In the genomic region with DNA sequence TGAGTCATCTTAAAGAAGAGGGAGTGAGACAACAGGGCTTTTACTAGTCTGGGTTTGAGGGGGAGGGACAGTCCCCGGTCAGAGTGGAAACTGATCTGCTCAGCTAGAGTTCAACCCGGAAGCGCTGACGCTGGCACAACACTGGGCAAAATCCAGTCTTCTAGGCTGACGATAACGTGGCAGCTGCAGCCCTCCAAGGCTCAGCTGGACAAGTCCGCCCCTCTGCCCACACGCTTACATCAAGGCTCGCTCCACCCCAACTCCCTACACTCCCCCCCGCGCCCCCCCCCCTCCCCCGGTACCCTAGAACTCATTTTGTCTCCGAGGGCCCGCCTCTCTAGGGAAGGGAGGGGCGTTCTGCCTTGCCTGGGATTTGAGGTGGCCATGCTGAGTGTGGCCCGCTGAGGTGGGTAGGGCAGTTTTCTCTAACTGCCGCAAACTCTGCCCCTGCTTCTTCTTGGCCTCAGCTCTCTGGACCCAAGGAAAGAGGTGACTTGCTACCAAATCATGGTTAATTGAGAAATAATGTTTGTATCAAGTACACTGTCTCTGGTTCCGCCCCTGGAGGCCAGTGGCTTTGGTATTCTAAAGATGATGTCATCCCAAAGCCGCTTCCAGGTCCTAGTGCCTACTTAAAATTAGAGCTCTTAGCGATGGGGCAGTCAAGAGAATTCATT, we compare ENCODE assay signal across 7 mouse cellular contexts. TPM values are rescaled to one million over a fixed set of nuclear protein-coding genes. Genes with fewer than 3 reads are reported as not detected.
DNase-seq lines count a peak whose midpoint lies in the region; ATAC-seq lines count a peak whose summit lies in the region.

No protein-coding gene starts in this region.

- no peaks in the 10 kb centered on the region for H3K4me1 ChIP-seq in intestine, embryonic 15.5 days (replicated peaks)
- H3K4me1 ChIP-seq in midbrain, embryonic 10.5 days, result peaks cover 14% of the 10 kb centered on the region; the same call in 1 of the 2 replicates

- H3K36me3 ChIP-seq in intestine, embryonic 15.5 days, result no peaks in the 10 kb centered on the region
- H3K36me3 ChIP-seq in midbrain, embryonic 10.5 days, result no peaks in the 10 kb centered on the region

- H3K9me3 ChIP-seq in intestine, embryonic 15.5 days, result no peaks in the 10 kb centered on the region
- H3K9me3 ChIP-seq in midbrain, embryonic 10.5 days (replicated peaks), result no peaks in the 10 kb centered on the region

- peak; percentile 72 to 73 for DNase-seq in adrenal gland, adult 18-20 months (ENCODE audit: low spot score in 2 of 2)
- DNase-seq in embryo, embryonic 11.5 days (ENCODE audit: low read depth, low spot score), result peak; percentile 62
- peak; percentile 76 to 78 for DNase-seq in gastrocnemius, postnatal 36 days
- peak; percentile 84 to 85 for DNase-seq in left cerebral cortex, postnatal 25 days (ENCODE audit: low spot score in 2 of 2)
- peak; percentile 86 for DNase-seq in midbrain, embryonic 10.5 days (ENCODE audit: low spot score)
- peak; percentile 67 for DNase-seq in right cerebral cortex, postnatal 4 days

- peak overlapping the region; percentile 52 for H3K4me3 ChIP-seq in intestine, embryonic 15.5 days (replicated peaks)
- peak overlapping the region; percentile 61 for H3K4me3 ChIP-seq in midbrain, embryonic 10.5 days

- peak overlapping the region; percentile 92 for H3K27ac ChIP-seq in intestine, embryonic 15.5 days
- peak overlapping the region; percentile 90 for H3K27ac ChIP-seq in midbrain, embryonic 10.5 days (replicated peaks)

- WGBS in intestine, embryonic 15.5 days, result 0% methylated on average over 20 of the region's 20 CpGs
- WGBS in midbrain, embryonic 10.5 days, result 1% methylated on average over 18 of the region's 20 CpGs

- intact Hi-C loops in gastrocnemius, postnatal 36 days (cut with DNase I), result loop anchor here (2.0 kb wide), 1 partner anchor 16 kb away; the partner anchor contains the start of gene Rab6a
- intact Hi-C loops in left cerebral cortex, postnatal 25 days (cut with DNase I), result loop anchor here (2.0 kb wide), 1 partner anchor 16 kb away; the partner anchor contains the start of gene Rab6a

- peak overlapping the region; percentile 60 for H3K4me2 ChIP-seq in intestine, embryonic 15.5 days (replicated peaks)

- ATAC-seq in intestine, embryonic 15.5 days, result peak; percentile 96

- H3K9ac ChIP-seq in intestine, embryonic 15.5 days, result peak overlapping the region; percentile 60

- no peaks in the 10 kb centered on the region for H3K27me3 ChIP-seq in intestine, embryonic 15.5 days (replicated peaks)
- no peaks in the 10 kb centered on the region for H3K27me3 ChIP-seq in midbrain, embryonic 10.5 days (ENCODE audit: low read depth, poor library complexity, severe bottlenecking)

RNA-seq across cellular contexts. Expression of gene Rab6a, which starts 16.2 kb away (rescaled TPM):
- total RNA-seq in adrenal gland, adult 18-20 months (2021), result 10 to 100 TPM; 81.1 to 81.4 TPM
- 10 to 100 TPM; 53.8 to 59.7 TPM for total RNA-seq in gastrocnemius, postnatal 36 days (2021)
- polyA plus RNA-seq in intestine, embryonic 15.5 days (2015; fragmentation: Nextera tagmentation; extraction: Ambion mirVana), result 105 and 116 TPM in 2 replicates
- total RNA-seq in left cerebral cortex, postnatal 25 days (2021), result 100 to 1,000 TPM; 394 to 433 TPM
- 98.2 and 105 TPM in 2 replicates for polyA plus RNA-seq in midbrain, embryonic 10.5 days (2016; fragmentation: Nextera tagmentation; extraction: Ambion mirVana)

RNA-seq across cellular contexts. Expression of gene Mrpl48, which starts 17.1 kb away (rescaled TPM):
- total RNA-seq in adrenal gland, adult 18-20 months (2021), result 10 to 100 TPM; 53.7 to 73.3 TPM
- 10 to 100 TPM; 54.6 to 60.6 TPM for total RNA-seq in gastrocnemius, postnatal 36 days (2021)
- polyA plus RNA-seq in intestine, embryonic 15.5 days (2015; fragmentation: Nextera tagmentation; extraction: Ambion mirVana), result 87.7 and 87.9 TPM in 2 replicates
- 10 to 100 TPM; 64.9 to 66.2 TPM for total RNA-seq in left cerebral cortex, postnatal 25 days (2021)
- polyA plus RNA-seq in midbrain, embryonic 10.5 days (2016; fragmentation: Nextera tagmentation; extraction: Ambion mirVana), result 63.2 and 68.9 TPM in 2 replicates

RNA-seq across cellular contexts. Expression of gene Coa4, which starts 54.1 kb away (rescaled TPM):
- 10 to 100 TPM in 1 of 2 experiments, 1 to 10 TPM in 1; 8.6 to 13.2 TPM for total RNA-seq in adrenal gland, adult 18-20 months (2021)
- 10 to 100 TPM in 1 of 2 experiments, 1 to 10 TPM in 1; 9.1 to 10.4 TPM for total RNA-seq in gastrocnemius, postnatal 36 days (2021)
- 40.8 and 49.3 TPM in 2 replicates for polyA plus RNA-seq in intestine, embryonic 15.5 days (2015; fragmentation: Nextera tagmentation; extraction: Ambion mirVana)
- 10 to 100 TPM; 10.2 to 11.2 TPM for total RNA-seq in left cerebral cortex, postnatal 25 days (2021)
- 22.0 and 22.8 TPM in 2 replicates for polyA plus RNA-seq in midbrain, embryonic 10.5 days (2016; fragmentation: Nextera tagmentation; extraction: Ambion mirVana)

Comparison
In these comparisons a context has a peak if more than half of its experiments do, and no peak if none do; other contexts are left out.
1. Peak in every context shown above with its lines: DNase-seq, ATAC-seq, H3K4me3 ChIP-seq and H3K27ac ChIP-seq.
2. RNA of gene Rab6a, which starts 16.2 kb away (total RNA-seq): 394 to 433 TPM in left cerebral cortex, postnatal 25 days; 81.1 to 81.4 TPM in adrenal gland, adult 18-20 months and 53.8 to 59.7 TPM in gastrocnemius, postnatal 36 days; every median in the first group is over 4 times any median in the second.